Mouse (Mus musculus) lung, postnatal 0 days (tissue): Measurements from ENCODE around the gene Gabarap.

Experiments used
- CTCF ChIP-seq: IDR thresholded peaks from 2 replicates; pipeline ENCODE4 v1.5.1; 2016; ENCODE audit warnings: antibody characterized with exemption, mild to moderate bottlenecking
- EP300 ChIP-seq: IDR thresholded peaks from 2 replicates; pipeline ENCODE4 v1.6.1; 2016; ENCODE audit warnings: antibody characterized with exemption, mild to moderate bottlenecking, control low read depth

DNA sequence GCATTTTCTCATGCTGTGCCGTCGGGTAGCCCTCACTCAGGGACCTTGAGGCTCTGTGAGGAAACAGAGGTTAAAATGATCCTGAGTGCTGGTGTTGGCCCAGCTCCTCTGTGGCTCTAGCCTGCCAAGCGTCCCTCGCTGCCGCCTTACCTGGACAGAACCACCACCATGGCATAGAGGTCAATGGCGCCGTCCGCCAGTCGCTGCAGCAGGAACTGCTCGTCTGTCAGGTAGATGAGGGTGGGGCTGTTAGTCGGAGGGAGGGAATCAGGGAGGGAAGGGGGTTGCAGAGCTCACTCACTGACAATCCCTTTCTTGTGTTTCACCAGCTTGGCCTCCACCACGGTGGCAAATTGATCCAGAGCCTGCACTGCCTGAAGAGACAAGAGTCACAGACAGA, 19.6 kb downstream of the Gabarap start:
- TF ChIP-seq CTCF = no peak
- no peak for TF ChIP-seq EP300
